Mouse (Mus musculus): ENCODE measurements at regions not wholly inside any gene's neighbourhood (a gene's known extent, or its start where the extent isn't known, plus 50 kb on each side); places are given as distances from the start of the nearest gene placed in this dataset.

GRCm38 (mm10) chrX:12834681-12835080, 72.8 kb upstream of the Med14 start:
- no peak for TF ChIP-seq CTCF (conservative IDR thresholded peaks at IDR 0.05 in 1 of 2, IDR thresholded peaks at IDR 0.05 in 1 of 2; ENCODE audit: low read depth in 2 of 2, low read length in 2 of 2)
- TF ChIP-seq E2F4 (IDR thresholded peaks at IDR 0.05; ENCODE audit: insufficient replicate concordance, low read depth, low read length), result no peak
- TF ChIP-seq POLR2A (IDR thresholded peaks at IDR 0.05; ENCODE audit: low read depth, low read length), result no peak
- TF ChIP-seq TCF12 (IDR thresholded peaks at IDR 0.05; ENCODE audit: low read depth, low read length), result no peak
